Mouse (Mus musculus) hindbrain, embryonic 14.5 days (tissue): ENCODE measurements around the gene Rspo3. TPM values are rescaled to one million over a fixed set of nuclear protein-coding genes. Genes with fewer than 3 reads are reported as not detected.

Experiments
- ATAC-seq: fragments of 200-750 bp; cut with Nextera tagmentation; 2 replicates; pipeline ENCODE4 v1.8.0; 2017; ENCODE audit warnings: moderate number of reproducible peaks, mild to moderate bottlenecking, moderate TSS enrichment, moderate library complexity; ENCODE audit not compliant: low FRiP score
- DNase-seq: peaks from one replicate; pipeline ENCODE4 v3.0.0-alpha.2; 2015; ENCODE audit warnings: low spot score
- H3K27ac ChIP-seq: fragments of 300-500 bp; sonication (generic); 2 replicates; pipeline ENCODE4 v1.5.1; 2014; ENCODE audit warnings: mild to moderate bottlenecking, moderate library complexity
- H3K27me3 ChIP-seq: fragments of 300-500 bp; sonication (generic); 2 replicates; pipeline ENCODE4 v1.6.1; 2014; ENCODE audit warnings: mild to moderate bottlenecking, low read length, mixed read lengths; ENCODE audit not compliant: control insufficient read depth, insufficient read depth
- H3K36me3 ChIP-seq: fragments of 300-500 bp; sonication (generic); replicated peaks from 2 replicates; pipeline ENCODE4 v1.6.1; 2014; ENCODE audit not compliant: control insufficient read depth, insufficient read depth
- H3K4me1 ChIP-seq: fragments of 300-500 bp; sonication (generic); replicated peaks from 2 replicates; pipeline ENCODE4 v1.6.1; 2014; ENCODE audit warnings: antibody characterized with exemption, low read length, mixed read lengths; ENCODE audit not compliant: control insufficient read depth, insufficient read depth
- H3K4me2 ChIP-seq: fragments of 300-500 bp; sonication (generic); replicated peaks from 2 replicates; pipeline ENCODE4 v1.6.1; 2014; ENCODE audit warnings: mild to moderate bottlenecking, moderate library complexity
- H3K4me3 ChIP-seq: fragments of 300-500 bp; sonication (generic); replicated peaks from 2 replicates; pipeline ENCODE4 v1.5.1; 2014; ENCODE audit warnings: mild to moderate bottlenecking, low read length
- H3K9ac ChIP-seq: fragments of 300-500 bp; sonication (generic); 2 replicates; pipeline ENCODE4 v1.6.1; 2014
- H3K9me3 ChIP-seq: fragments of 300-500 bp; sonication (generic); 2 replicates; pipeline ENCODE4 v1.6.1; 2016; ENCODE audit warnings: low read length; ENCODE audit not compliant: control insufficient read depth
- WGBS: fragments of 180-500 bp; shearing (Covaris S2); extraction: QIAGEN DNeasy Blood & Tissue Kit; methylation state at CpG from one replicate; pipeline ENCODE4 v1.1.7; 2014; 5-methylcytosine and 5-hydroxymethylcytosine counted together
- polyA plus RNA-seq: library from polyadenylated mRNA; unstranded; fragments of >200 nt; fragmentation: Nextera tagmentation; extraction: Ambion mirVana; gene quantifications from 2 replicates; pipeline ENCODE4 v1.2.1, GENCODE M21; 2014

Rspo3 gene
- polyA plus RNA-seq, result 2.4 and 3.2 TPM in 2 replicates

GRCm38 (mm10) chr10:29535546-29536260 is at the start of gene Rspo3:
Gene Rspo3, minus strand, starts transcription at chr10:29535867.
- DNase-seq, result peak; percentile 49
- peak within 1 kb of the TSS; percentile 91 for H3K4me2 ChIP-seq
- peak; percentile 79 for ATAC-seq
- H3K9ac ChIP-seq, result peak within 1 kb of the TSS; percentile 58
- H3K27me3 ChIP-seq, result peaks cover 34% of the 10 kb centered on the region
- peak within 1 kb of the TSS; percentile 49 for H3K4me3 ChIP-seq
- H3K36me3 ChIP-seq, result no peaks in the 10 kb centered on the region
- no peaks in the 10 kb centered on the region for H3K9me3 ChIP-seq
- under 1% methylated on average over 41 of the region's 44 CpGs for WGBS
- H3K27ac ChIP-seq, result no peak within 1 kb of the TSS
- H3K4me1 ChIP-seq, result peaks cover 21% of the 10 kb centered on the region

DNA sequence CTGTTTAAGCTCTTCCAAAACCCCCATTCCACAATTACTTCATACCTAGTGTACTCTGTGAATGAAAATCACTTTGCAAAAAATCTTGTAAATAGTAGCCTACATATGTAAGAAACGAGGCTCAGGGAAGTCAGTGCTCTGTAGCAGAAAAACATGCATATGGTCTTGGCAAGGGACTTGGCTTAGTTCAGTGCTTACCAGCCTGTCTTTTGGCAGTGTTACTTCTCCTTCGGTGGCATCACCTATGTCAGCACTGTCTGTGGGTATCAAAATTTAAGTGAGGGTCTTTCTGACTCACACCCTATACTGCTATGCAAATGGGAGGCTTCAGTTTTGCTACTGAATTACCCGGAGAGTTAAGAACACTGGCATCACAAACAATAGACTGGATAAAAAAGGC is 46.3 kb upstream of the Rspo3 start:
- no peak for DNase-seq
- H3K9ac ChIP-seq, result no peak overlapping the region
- no peak overlapping the region for H3K4me3 ChIP-seq
- no peaks in the 10 kb centered on the region for H3K36me3 ChIP-seq
- no peaks in the 10 kb centered on the region for H3K9me3 ChIP-seq
- H3K27me3 ChIP-seq, result no peaks in the 10 kb centered on the region
- ATAC-seq, result no peak
- 64% methylated on average over 3 of the region's 3 CpGs for whole genome bisulfite sequencing
- H3K27ac ChIP-seq, result no peak overlapping the region
- H3K4me2 ChIP-seq, result no peak overlapping the region
- no peaks in the 10 kb centered on the region for H3K4me1 ChIP-seq

DNA sequence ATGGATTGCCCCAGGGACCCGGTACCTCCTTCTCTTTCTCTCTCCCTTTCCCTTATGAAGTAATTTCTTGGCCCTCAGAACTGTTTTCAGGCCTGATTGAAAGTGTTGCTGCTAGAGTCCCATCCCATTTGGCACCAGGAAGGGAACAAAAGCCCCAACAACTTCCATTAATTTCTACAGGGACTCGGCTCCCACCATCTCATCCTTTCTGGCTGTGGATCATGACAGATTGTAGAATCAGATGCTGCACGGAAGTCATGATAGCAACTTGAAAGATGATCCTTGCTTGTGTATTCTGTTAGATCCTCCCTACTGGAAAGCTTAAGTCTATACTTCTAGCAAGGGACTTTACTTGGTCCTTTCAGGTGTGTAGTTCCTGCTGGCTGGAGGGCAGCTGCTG is 45.8 kb upstream of the Rspo3 start:
- 88% methylated on average over 3 of the region's 3 CpGs for WGBS
- DNase-seq, result no peak

GRCm38 (mm10) chr10:29555983-29556382 is 20.3 kb upstream of the Rspo3 start:
- Histone ChIP-seq H3K4me1 (no peaks in the 10 kb centered on the region), H3K27ac (no peak overlapping the region), H3K36me3 (no peaks in the 10 kb centered on the region), H3K4me2 (no peak overlapping the region), H3K4me3 (no peak overlapping the region), H3K9me3 (no peaks in the 10 kb centered on the region), H3K27me3 (no peaks in the 10 kb centered on the region), H3K9ac (no peak overlapping the region)
- ATAC-seq (no peak), DNase-seq (no peak)
- WGBS, result 81% methylated on average over 2 of the region's 2 CpGs

More for the DNA sequence above, 45.8 kb upstream of the Rspo3 start:
- Histone ChIP-seq H3K27ac (no peak overlapping the region), H3K27me3 (no peaks in the 10 kb centered on the region), H3K9ac (no peak overlapping the region), H3K4me2 (no peak overlapping the region), H3K36me3 (no peaks in the 10 kb centered on the region), H3K4me3 (no peak overlapping the region), H3K4me1 (no peaks in the 10 kb centered on the region), H3K9me3 (no peaks in the 10 kb centered on the region)
- ATAC-seq, result no peak

GRCm38 (mm10) chr10:29554365-29554764 is 18.7 kb upstream of the Rspo3 start:
- Histone ChIP-seq H3K27me3 (no peaks in the 10 kb centered on the region), H3K36me3 (no peaks in the 10 kb centered on the region), H3K4me1 (no peaks in the 10 kb centered on the region), H3K4me3 (no peak overlapping the region), H3K4me2 (no peak overlapping the region), H3K9me3 (no peaks in the 10 kb centered on the region), H3K27ac (no peak overlapping the region), H3K9ac (no peak overlapping the region)
- DNase-seq (no peak), ATAC-seq (no peak)
- 85% methylated on average over 2 of the region's 2 CpGs for whole genome bisulfite sequencing

DNA sequence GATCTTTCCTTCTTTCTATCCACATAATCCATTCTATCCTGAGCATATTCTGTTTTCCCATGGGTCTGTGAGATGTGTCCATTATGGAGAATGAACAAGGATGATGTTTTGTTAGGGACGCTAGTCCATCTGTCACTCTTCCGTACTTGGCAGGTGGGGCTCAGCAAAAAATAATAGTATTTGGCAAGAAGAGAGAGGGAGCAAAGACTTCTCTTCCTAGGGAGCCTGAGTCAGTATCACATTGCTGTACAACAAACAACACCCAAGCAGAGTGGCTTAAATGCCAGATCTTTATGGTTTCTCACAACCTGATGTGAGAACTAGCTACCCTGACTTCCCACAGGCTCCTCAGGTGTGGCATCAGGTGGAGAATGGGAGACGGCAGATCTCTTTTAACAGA is 7.3 kb upstream of the Rspo3 start:
- no peak for DNase-seq
- 82% methylated on average over 3 of the region's 3 CpGs for WGBS
- H3K27ac ChIP-seq, result no peak overlapping the region
- H3K9ac ChIP-seq, result no peak overlapping the region
- ATAC-seq, result no peak
- no peaks in the 10 kb centered on the region for H3K9me3 ChIP-seq
- H3K4me1 ChIP-seq, result no peaks in the 10 kb centered on the region
- H3K27me3 ChIP-seq, result no peaks in the 10 kb centered on the region
- no peak overlapping the region for H3K4me2 ChIP-seq
- no peak overlapping the region for H3K4me3 ChIP-seq
- no peaks in the 10 kb centered on the region for H3K36me3 ChIP-seq

GRCm38 (mm10) chr10:29539516-29539915 is 3.8 kb upstream of the Rspo3 start:
- ATAC-seq (no peak), DNase-seq (no peak)
- WGBS, result 91% methylated on average over 2 of the region's 2 CpGs
- no peak overlapping the region for H3K27ac ChIP-seq
- H3K36me3 ChIP-seq, result no peaks in the 10 kb centered on the region
- no peak overlapping the region for H3K9ac ChIP-seq
- H3K4me2 ChIP-seq, result no peak overlapping the region
- peaks cover 21% of the 10 kb centered on the region for H3K27me3 ChIP-seq
- H3K9me3 ChIP-seq, result no peaks in the 10 kb centered on the region
- H3K4me1 ChIP-seq, result peaks cover 6% of the 10 kb centered on the region; the same call in 1 of the 2 replicates
- H3K4me3 ChIP-seq, result no peak overlapping the region

GRCm38 (mm10) chr10:29538791-29539190 is 3.1 kb upstream of the Rspo3 start:
- H3K4me1 ChIP-seq, result peaks cover 13% of the 10 kb centered on the region; the same call in 1 of the 2 replicates
- DNase-seq, result no peak
- ATAC-seq, result no peak
- H3K9ac ChIP-seq, result no peak overlapping the region
- H3K36me3 ChIP-seq, result no peaks in the 10 kb centered on the region
- H3K9me3 ChIP-seq, result no peaks in the 10 kb centered on the region
- H3K4me2 ChIP-seq, result no peak overlapping the region
- WGBS, result 87% methylated on average over 2 of the region's 2 CpGs
- H3K27ac ChIP-seq, result no peak overlapping the region
- no peak overlapping the region for H3K4me3 ChIP-seq
- H3K27me3 ChIP-seq, result peaks cover 28% of the 10 kb centered on the region

DNA sequence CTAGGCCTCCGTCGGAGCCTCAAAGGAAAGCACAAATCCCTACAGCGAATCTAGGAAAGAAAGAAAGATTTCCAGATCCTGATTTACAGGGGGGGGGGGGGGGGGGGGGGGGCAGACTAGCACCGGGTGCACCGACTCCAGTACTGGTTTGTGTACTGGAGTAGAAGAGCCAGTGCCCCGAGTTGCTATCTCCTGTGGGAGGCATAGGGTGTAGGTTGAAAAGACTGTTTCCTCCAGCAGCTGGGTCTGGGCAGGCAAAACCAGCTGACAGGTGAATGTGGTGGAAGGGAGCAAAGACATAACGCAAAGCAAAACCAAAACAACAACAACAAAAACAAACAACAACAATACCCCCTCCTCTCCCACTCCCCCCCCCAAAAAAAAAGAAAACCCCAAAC is 838 bp downstream of the Rspo3 start:
- H3K27me3 ChIP-seq, result peaks cover 34% of the 10 kb centered on the region
- no peaks in the 10 kb centered on the region for H3K9me3 ChIP-seq
- peak overlapping the region; percentile 91 for H3K4me2 ChIP-seq
- peak overlapping the region; percentile 49 for H3K4me3 ChIP-seq
- peaks cover 21% of the 10 kb centered on the region for H3K4me1 ChIP-seq
- 0% methylated on average over 7 of the region's 7 CpGs for WGBS
- ATAC-seq (no peak), DNase-seq (no peak)
- no peak overlapping the region for H3K27ac ChIP-seq
- H3K9ac ChIP-seq, result peak overlapping the region; percentile 58
- H3K36me3 ChIP-seq, result no peaks in the 10 kb centered on the region
